Mouse (Mus musculus): ENCODE measurements around the gene Lrfn4.

Gene Lrfn4

GRCm38 (mm10) chr19:4567665-4568064 lies 47.8 kb downstream of the Lrfn4 start:
- no peak for DNase-seq

GRCm38 (mm10) chr19:4566880-4567279 lies 48.6 kb downstream of the Lrfn4 start:
- no peak for DNase-seq

GRCm38 (mm10) chr19:4565678-4566077 lies 49.8 kb downstream of the Lrfn4 start:
- DNase-seq: no peak

Data from lung, postnatal 4 days (tissue).